Mouse (Mus musculus): ENCODE data around the gene Spem1.

GRCm38 (mm10) chr11:69835966-69836335 is 14.0 kb upstream of the Spem1 start:
- no peak for TF ChIP-seq EP300 (IDR thresholded peaks at IDR 0.05)
- TF ChIP-seq CTCF (IDR thresholded peaks at IDR 0.05) = no peak
